Mouse (Mus musculus): Measurements from ENCODE around the gene Acaa1a. TPM values are rescaled to one million over a fixed set of nuclear protein-coding genes. Genes with fewer than 3 reads are reported as not detected.

Acaa1a gene
- polyA plus RNA-seq, 1 experiment, result 138 TPM

DNA sequence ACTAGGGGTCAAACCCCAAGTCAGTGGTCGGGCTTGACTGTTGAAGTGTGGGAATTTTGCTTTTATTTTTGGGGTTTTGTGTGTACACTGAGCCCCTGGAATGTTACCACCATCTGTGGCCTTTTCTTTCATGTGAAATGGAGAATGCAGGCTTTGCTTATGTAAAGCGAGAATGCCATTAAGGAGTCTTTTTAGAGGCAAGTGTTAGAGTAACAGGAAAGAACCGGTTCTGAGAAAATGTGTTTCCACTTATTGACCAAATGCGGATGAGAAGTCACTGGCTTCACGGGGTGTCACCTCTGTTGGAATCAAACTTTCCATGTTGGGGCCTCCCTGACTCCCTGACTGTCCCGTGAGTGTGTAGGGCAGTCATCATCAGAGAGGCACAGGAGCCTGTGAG, 36.1 kb downstream of the Acaa1a start:
- WGBS, result 87% methylated on average over 6 of the region's 6 CpGs
- no peak overlapping the region for H3K4me3 ChIP-seq (ENCODE audit: extremely low read depth, insufficient read depth, insufficient read length)
- TF ChIP-seq CTCF (IDR thresholded peaks at IDR 0.05; ENCODE audit: extremely low read depth, insufficient read depth, insufficient read length, insufficient replicate concordance), result no peak
- TF ChIP-seq POLR2A (IDR thresholded peaks at IDR 0.05; ENCODE audit: low read depth, low read length), result no peak
- DNase-seq (ENCODE audit: low read depth in 1 of 2, low spot score in 2 of 2), result no peak
- H3K4me1 ChIP-seq (ENCODE audit: control insufficient read depth, insufficient read depth, insufficient read length), result no peaks in the 10 kb centered on the region
- H3K27ac ChIP-seq (ENCODE audit: insufficient read depth, low read length), result no peak overlapping the region
- H3K27me3 ChIP-seq (ENCODE audit: control insufficient read depth, insufficient read depth, low read length), result no peaks in the 10 kb centered on the region
- no peaks in the 10 kb centered on the region for H3K36me3 ChIP-seq (ENCODE audit: control insufficient read depth, insufficient read depth, low read length)

DNA sequence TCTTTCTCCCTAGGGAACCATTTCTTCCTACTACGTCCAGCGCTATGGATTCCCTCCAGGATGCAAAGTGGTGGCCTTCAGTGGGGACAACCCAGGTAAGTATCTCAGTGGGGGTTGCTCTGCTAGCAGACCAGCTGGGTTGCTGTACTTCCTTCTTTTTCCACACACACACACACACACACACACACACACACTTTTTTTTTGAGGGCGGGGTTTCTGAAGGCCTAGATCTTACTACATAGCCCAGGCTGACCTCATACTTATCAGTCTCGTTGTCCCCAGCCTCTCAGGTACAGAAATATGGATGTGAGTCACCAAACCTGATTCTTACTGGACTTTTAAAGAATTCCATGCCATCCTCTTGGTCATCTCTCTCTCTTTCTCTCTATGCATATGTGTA, 38.8 kb downstream of the Acaa1a start:
- Histone ChIP-seq H3K4me1 (ENCODE audit: control insufficient read depth, insufficient read depth, insufficient read length) (no peaks in the 10 kb centered on the region), H3K4me3 (ENCODE audit: extremely low read depth, insufficient read depth, insufficient read length) (no peak overlapping the region), H3K36me3 (ENCODE audit: control insufficient read depth, insufficient read depth, low read length) (no peaks in the 10 kb centered on the region), H3K27me3 (ENCODE audit: control insufficient read depth, insufficient read depth, low read length) (no peaks in the 10 kb centered on the region), H3K27ac (ENCODE audit: insufficient read depth, low read length) (no peak overlapping the region)
- TF ChIP-seq CTCF (IDR thresholded peaks at IDR 0.05; ENCODE audit: extremely low read depth, insufficient read depth, insufficient read length, insufficient replicate concordance), result no peak
- TF ChIP-seq POLR2A (IDR thresholded peaks at IDR 0.05; ENCODE audit: low read depth, low read length), result no peak
- DNase-seq (ENCODE audit: low read depth in 1 of 2, low spot score in 2 of 2), result no peak
- WGBS, result 71% methylated on average over 4 of the region's 4 CpGs

- no peak for TF ChIP-seq POLR2A (IDR thresholded peaks at IDR 0.05; ENCODE audit: low read depth, low read length)
- TF ChIP-seq CTCF (IDR thresholded peaks at IDR 0.05; ENCODE audit: extremely low read depth, insufficient read depth, insufficient read length, insufficient replicate concordance), result no peak
- Histone ChIP-seq H3K36me3 (ENCODE audit: control insufficient read depth, insufficient read depth, low read length) (no peaks in the 10 kb centered on the region), H3K27ac (ENCODE audit: insufficient read depth, low read length) (no peak overlapping the region), H3K4me3 (ENCODE audit: extremely low read depth, insufficient read depth, insufficient read length) (no peak overlapping the region), H3K27me3 (ENCODE audit: control insufficient read depth, insufficient read depth, low read length) (no peaks in the 10 kb centered on the region), H3K4me1 (ENCODE audit: control insufficient read depth, insufficient read depth, insufficient read length) (no peaks in the 10 kb centered on the region)
- 80% methylated on average over 6 of the region's 6 CpGs for WGBS
- DNase-seq (ENCODE audit: low read depth in 1 of 2, low spot score in 2 of 2), result no peak
These were observed 43.1 kb downstream of the Acaa1a start for GRCm38 (mm10) chr9:119382603-119383002.

GRCm38 (mm10) chr9:119388956-119389355, 49.5 kb downstream of the Acaa1a start:
- Histone ChIP-seq H3K4me3 (ENCODE audit: extremely low read depth, insufficient read depth, insufficient read length) (no peak overlapping the region), H3K27ac (ENCODE audit: insufficient read depth, low read length) (no peak overlapping the region), H3K27me3 (ENCODE audit: control insufficient read depth, insufficient read depth, low read length) (no peaks in the 10 kb centered on the region), H3K36me3 (ENCODE audit: control insufficient read depth, insufficient read depth, low read length) (no peaks in the 10 kb centered on the region), H3K4me1 (ENCODE audit: control insufficient read depth, insufficient read depth, insufficient read length) (no peaks in the 10 kb centered on the region)
- TF ChIP-seq CTCF (IDR thresholded peaks at IDR 0.05; ENCODE audit: extremely low read depth, insufficient read depth, insufficient read length, insufficient replicate concordance), result no peak
- no peak for TF ChIP-seq POLR2A (IDR thresholded peaks at IDR 0.05; ENCODE audit: low read depth, low read length)
- 58% methylated on average over 5 of the region's 5 CpGs for WGBS
- no peak for DNase-seq (ENCODE audit: low read depth in 1 of 2, low spot score in 2 of 2)

DNA sequence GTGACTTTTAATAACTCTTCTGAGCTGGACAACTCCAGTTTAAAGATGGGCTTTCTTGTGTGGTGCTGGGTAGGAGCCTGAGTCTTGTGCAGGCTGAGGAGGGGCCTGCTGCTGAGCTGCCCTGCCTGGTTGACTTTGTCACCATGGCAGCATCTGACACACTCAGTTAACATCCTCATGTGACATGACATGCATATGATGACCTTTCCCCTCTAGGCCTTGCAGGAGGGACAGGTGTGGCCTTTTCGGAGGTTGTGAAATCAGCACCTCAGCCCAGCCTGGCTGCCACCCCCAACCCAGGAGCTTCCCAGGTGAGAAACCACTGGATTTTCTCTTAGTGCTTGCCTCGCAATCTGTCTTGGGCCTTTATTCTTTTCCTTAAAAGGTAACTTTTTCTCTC, 50.7 kb downstream of the Acaa1a start:
- no peak for DNase-seq (ENCODE audit: low read depth in 1 of 2, low spot score in 2 of 2)
- TF ChIP-seq CTCF (IDR thresholded peaks at IDR 0.05; ENCODE audit: extremely low read depth, insufficient read depth, insufficient read length, insufficient replicate concordance) (no peak), POLR2A (IDR thresholded peaks at IDR 0.05; ENCODE audit: low read depth, low read length) (no peak)
- WGBS, result 91% methylated on average over 2 of the region's 2 CpGs

GRCm38 (mm10) chr9:119394808-119395207, 55.3 kb downstream of the Acaa1a start:
- WGBS, result 92% methylated on average over 1 of the region's 1 CpGs
- no peaks in the 10 kb centered on the region for H3K4me1 ChIP-seq (ENCODE audit: control insufficient read depth, insufficient read depth, insufficient read length)
- no peaks in the 10 kb centered on the region for H3K27me3 ChIP-seq (ENCODE audit: control insufficient read depth, insufficient read depth, low read length)
- no peaks in the 10 kb centered on the region for H3K36me3 ChIP-seq (ENCODE audit: control insufficient read depth, insufficient read depth, low read length)
- DNase-seq (ENCODE audit: low read depth in 1 of 2, low spot score in 2 of 2), result no peak
- no peak overlapping the region for H3K27ac ChIP-seq (ENCODE audit: insufficient read depth, low read length)
- H3K4me3 ChIP-seq (ENCODE audit: extremely low read depth, insufficient read depth, insufficient read length), result no peak overlapping the region
- TF ChIP-seq CTCF (IDR thresholded peaks at IDR 0.05; ENCODE audit: extremely low read depth, insufficient read depth, insufficient read length, insufficient replicate concordance) (no peak), POLR2A (IDR thresholded peaks at IDR 0.05; ENCODE audit: low read depth, low read length) (no peak)

More for the DNA sequence above, 50.7 kb downstream of the Acaa1a start:
- Histone ChIP-seq H3K27me3 (ENCODE audit: control insufficient read depth, insufficient read depth, low read length) (no peaks in the 10 kb centered on the region), H3K36me3 (ENCODE audit: control insufficient read depth, insufficient read depth, low read length) (no peaks in the 10 kb centered on the region), H3K4me3 (ENCODE audit: extremely low read depth, insufficient read depth, insufficient read length) (no peak overlapping the region), H3K4me1 (ENCODE audit: control insufficient read depth, insufficient read depth, insufficient read length) (no peaks in the 10 kb centered on the region), H3K27ac (ENCODE audit: insufficient read depth, low read length) (no peak overlapping the region)

Other genes with a start within 250 kb of the Acaa1a start
- gene Plcd1, start 246.2 kb upstream of the Acaa1a start, polyA plus RNA-seq (2012; rRNA removed), result 6.3 and 6.5 TPM in 2 replicates
- gene Dlec1, start 237.2 kb upstream of the Acaa1a start, polyA plus RNA-seq (2012; rRNA removed), result 0.32 and 0.65 TPM in 2 replicates
- gene Acaa1b, start 182.6 kb upstream of the Acaa1a start, polyA plus RNA-seq (2012; rRNA removed), result 0.86 and 0.92 TPM in 2 replicates
- gene Gm47289, start 180.5 kb upstream of the Acaa1a start, polyA plus RNA-seq (2012; rRNA removed), result not detected in 2 replicates
- 0.07 and 0.13 TPM in 2 replicates for gene Slc22a13, start 130.6 kb upstream of the Acaa1a start, polyA plus RNA-seq (2012; rRNA removed)
- 9.4 and 9.5 TPM in 2 replicates for gene Oxsr1, start 17.2 kb upstream of the Acaa1a start, polyA plus RNA-seq (2012; rRNA removed)
- 27.0 and 33.5 TPM in 2 replicates for gene Myd88, start 1.7 kb downstream of the Acaa1a start, polyA plus RNA-seq (2012; rRNA removed)
- gene Xylb, start 17.7 kb downstream of the Acaa1a start, polyA plus RNA-seq (2012; rRNA removed), result 1.3 and 2.0 TPM in 2 replicates
- gene Slc22a14, start 25.9 kb downstream of the Acaa1a start, polyA plus RNA-seq (2012; rRNA removed), result 0.19 and 0.22 TPM in 2 replicates
- 1.3 and 1.5 TPM in 2 replicates for gene Acvr2b, start 62.4 kb downstream of the Acaa1a start, polyA plus RNA-seq (2012; rRNA removed)
- gene Exog, start 105.3 kb downstream of the Acaa1a start, polyA plus RNA-seq (2012; rRNA removed), result 1.9 and 2.2 TPM in 2 replicates
- 1.4 and 1.9 TPM in 2 replicates for gene Scn5a, start 239.3 kb downstream of the Acaa1a start, polyA plus RNA-seq (2012; rRNA removed)

All from spleen, adult 2 months (tissue).